Mouse (Mus musculus) fat pad, adult 2 months (tissue): ENCODE measurements around the gene Kmo.

Experiments
- DNase-seq: peaks from one replicate; pipeline ENCODE4 v3.0.0-alpha.2; 2011; ENCODE audit warnings: low read depth, low spot score; ENCODE audit errors: extremely low read depth

The Kmo gene

DNA sequence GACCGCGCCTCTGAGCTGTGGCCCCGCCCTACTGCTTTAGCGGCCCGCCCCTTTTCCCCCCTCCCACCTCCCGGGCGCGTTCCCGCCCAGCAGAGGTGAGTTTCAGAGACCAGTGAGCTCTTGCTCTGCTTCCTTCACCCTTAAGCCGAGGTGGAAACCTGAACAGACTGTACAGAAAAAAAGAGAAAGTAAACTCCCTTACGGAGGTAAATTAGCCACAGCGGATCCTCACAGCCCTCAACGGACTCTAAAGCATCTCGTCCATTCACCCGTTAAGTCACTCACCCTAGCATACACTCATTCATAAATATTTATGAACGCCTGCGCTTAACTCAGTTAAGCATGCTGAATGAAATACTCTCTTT lies 72.8 kb downstream of the Kmo start:
- DNase-seq = no peak

DNA sequence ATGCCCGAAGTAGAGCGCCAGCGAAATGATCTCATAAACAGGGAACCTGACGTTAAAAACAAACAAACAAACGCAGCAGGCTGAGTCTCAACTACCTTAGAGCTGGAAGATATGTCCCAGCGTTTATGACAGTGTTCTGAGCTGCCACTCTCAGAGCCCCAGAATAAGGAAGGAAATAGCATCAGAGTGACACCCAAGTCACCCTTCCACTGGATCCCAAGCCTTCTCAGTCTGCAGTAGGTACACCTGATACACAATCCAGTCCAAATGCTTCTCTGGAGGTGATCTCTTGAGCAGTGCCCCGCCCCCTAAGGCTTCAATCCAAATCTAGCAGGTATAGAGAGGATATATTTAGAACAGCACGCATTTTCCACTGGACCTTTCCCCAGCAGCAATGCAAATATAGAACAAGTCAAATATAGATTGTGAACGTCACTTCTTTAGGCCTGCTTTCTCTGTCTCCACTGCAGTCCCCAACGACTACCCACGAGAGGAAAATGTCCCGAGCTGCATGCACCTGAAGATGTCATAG lies 73.3 kb downstream of the Kmo start:
- DNase-seq = no peak

DNA sequence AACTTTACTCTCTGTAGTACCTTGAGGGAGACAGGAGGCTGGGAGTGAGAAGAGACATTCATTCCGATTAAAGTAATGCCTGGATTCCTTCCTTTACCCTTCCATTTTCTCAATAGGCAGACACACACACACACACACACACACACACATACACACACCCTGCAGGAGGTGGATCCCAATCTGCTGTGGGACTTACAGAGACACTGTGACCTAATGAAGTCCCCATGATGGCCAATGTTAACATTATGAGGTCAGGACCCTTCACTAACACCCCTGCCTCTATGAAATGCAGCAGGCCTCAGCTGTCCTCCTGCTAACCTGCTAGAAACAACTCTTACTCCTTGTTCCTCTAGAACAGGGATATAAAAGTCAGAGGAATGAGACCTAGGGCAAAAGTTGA lies 78.1 kb downstream of the Kmo start, which contains the start of gene Wdr64:
TSS of gene Wdr64 (plus strand) at position 301 of the 400 bp plus-strand sequence.
- no peak for DNase-seq

DNA sequence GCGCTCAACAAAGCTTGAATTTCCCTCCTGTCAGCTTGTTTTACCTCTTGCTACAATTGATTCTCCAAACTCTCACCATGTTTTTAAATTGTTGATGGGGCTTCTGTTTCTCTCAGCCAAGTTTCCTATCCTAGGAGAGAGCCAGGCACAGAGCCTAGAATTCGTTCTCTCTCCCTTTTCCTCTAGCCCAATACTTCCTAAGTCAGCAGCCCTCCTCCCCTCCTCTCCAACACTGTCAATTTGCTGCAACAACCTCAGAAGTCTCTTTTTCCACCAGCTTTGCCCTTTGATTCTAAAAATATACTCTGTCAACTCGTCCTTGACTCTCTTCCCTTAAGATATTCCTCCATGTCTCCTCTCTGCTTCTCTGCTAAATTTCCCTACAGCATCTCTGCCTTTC lies 79.2 kb downstream of the Kmo start:
- no peak for DNase-seq

DNA sequence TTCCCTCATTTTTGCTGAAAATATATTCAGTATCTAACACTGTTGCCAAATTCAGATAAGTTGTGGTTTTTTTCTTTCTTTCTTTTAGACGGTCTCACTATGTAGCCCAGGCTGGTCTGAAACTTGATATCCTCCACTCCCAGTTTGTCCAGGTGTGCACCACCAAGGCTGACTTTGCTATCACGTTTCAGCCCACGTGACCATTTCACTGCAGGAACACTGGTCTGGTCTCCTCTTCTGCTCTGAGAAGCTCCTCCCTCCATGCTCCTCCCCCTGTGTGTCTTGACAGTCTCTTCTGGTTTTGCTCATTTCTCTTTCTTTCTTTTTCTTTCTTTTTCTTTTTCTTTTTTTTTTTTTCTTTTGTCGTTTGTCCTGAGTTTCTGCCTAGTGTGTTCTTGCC lies 79.6 kb downstream of the Kmo start:
- DNase-seq = no peak

DNA sequence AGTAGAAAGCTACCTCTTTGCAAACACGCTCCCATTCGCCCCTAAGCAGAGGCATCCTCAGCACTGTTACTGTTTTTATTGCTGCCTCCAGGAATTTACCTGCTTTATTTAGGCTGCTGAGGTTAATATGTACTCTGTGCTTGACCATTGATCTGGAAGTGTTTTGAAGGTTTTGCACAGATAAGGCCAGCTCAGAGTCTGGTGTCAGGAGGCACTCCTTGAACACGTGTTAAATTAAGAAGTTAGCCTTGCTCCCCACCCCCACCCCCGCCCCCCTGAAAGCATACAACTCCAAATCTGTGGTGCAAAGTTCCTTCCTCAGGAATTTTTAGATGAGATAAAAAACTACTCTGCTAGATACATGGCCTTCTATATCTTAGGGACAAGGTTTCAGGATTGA lies 81.0 kb downstream of the Kmo start:
- no peak for DNase-seq

DNA sequence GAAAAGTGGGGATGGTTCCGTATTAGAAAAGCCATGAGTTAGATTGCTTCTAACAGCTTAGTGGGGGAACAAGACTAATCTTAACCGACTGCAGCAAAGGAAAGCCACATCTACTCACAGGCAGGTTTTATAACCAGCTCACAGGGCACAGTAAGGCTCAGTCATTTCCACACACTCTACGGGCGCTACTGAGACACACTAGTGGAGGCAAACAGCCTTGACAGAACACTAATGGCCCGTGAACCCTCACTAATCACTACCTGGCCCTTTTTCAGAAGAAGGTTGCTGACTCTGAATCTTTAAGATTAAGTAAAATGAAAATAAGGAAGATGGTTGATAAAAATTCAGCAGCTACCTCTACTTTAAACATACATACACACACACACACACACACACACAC lies 87.4 kb downstream of the Kmo start:
- DNase-seq = no peak

DNA sequence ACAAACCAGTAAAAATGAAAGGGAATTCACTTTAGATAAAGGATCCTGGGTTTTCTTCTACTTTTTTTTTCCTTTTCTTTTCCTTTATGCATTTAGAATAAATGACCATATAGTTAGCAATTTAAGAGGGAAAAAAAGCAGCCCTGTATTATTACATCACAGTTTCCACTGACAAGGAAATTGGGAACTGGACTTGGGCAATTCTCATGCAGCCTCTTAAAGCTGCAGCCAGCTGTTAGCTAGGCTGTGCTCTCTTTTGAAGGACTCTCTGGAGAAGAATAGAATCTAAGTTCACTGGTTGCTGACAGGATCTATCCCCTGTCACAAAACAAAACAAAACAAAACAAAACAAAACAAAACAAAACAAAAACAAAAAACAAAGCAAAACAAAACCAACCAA lies 87.8 kb downstream of the Kmo start:
- DNase-seq = no peak
